Mouse (Mus musculus) bone marrow macrophage, adult 2 months (primary cell): Measurements from ENCODE around the gene Arid3b.

Experiments
- CTCF ChIP-seq: IDR thresholded peaks from 2 replicates; pipeline ENCODE4 v1.5.1; 2012; ENCODE audit warnings: low read depth, mild to moderate bottlenecking, low read length, moderate library complexity
- POLR2A ChIP-seq: IDR thresholded peaks from 2 replicates; pipeline ENCODE4 v1.6.1; 2012; ENCODE audit warnings: mild to moderate bottlenecking, low read depth, low read length, borderline replicate concordance

- TF ChIP-seq POLR2A (no peak), CTCF (no peak)
Observed at GRCm38 (mm10) chr9:57879213-57879612, 42.6 kb upstream of the Arid3b start.
